Mouse (Mus musculus) stomach, postnatal 0 days (tissue): ENCODE measurements at regions not wholly inside any gene's neighbourhood (a gene's known extent, or its start where the extent isn't known, plus 50 kb on each side); places are given as distances from the start of the nearest gene placed in this dataset.

Experiments
- ATAC-seq: fragments of 200-750 bp; cut with Nextera tagmentation; 2 replicates; pipeline ENCODE4 v1.8.0; 2017; ENCODE audit not compliant: low FRiP score, low TSS enrichment
- DNase-seq: peaks from one replicate; pipeline ENCODE4 v3.0.0-alpha.2; 2016; ENCODE audit warnings: low spot score
- H3K27ac ChIP-seq: fragments of 300-500 bp; sonication (generic); replicated peaks from 2 replicates; pipeline ENCODE4 v1.5.1; 2014; ENCODE audit warnings: mild to moderate bottlenecking, control low read depth
- H3K27me3 ChIP-seq: fragments of 300-500 bp; sonication (generic); 2 replicates; pipeline ENCODE4 v1.6.1; 2014; ENCODE audit warnings: low read length; ENCODE audit not compliant: control insufficient read depth, insufficient read depth
- H3K36me3 ChIP-seq: fragments of 300-500 bp; sonication (generic); 2 replicates; pipeline ENCODE4 v1.6.1; 2014; ENCODE audit warnings: low read length, mixed read lengths; ENCODE audit not compliant: control insufficient read depth, insufficient read depth
- H3K4me1 ChIP-seq: fragments of 300-500 bp; sonication (generic); replicated peaks from 2 replicates; pipeline ENCODE4 v1.6.1; 2014; ENCODE audit warnings: antibody characterized with exemption; ENCODE audit not compliant: control insufficient read depth, insufficient read depth
- H3K4me2 ChIP-seq: fragments of 300-500 bp; sonication (generic); replicated peaks from 2 replicates; pipeline ENCODE4 v1.6.1; 2014; ENCODE audit warnings: low read depth, mild to moderate bottlenecking, control low read depth, moderate library complexity
- H3K4me3 ChIP-seq: fragments of 300-500 bp; sonication (generic); 2 replicates; pipeline ENCODE4 v1.5.1; 2014; ENCODE audit warnings: low read depth, low read length, control low read depth
- H3K9ac ChIP-seq: fragments of 300-500 bp; sonication (generic); 2 replicates; pipeline ENCODE4 v1.6.1; 2014; ENCODE audit warnings: mild to moderate bottlenecking, low read length, control low read depth, mixed read lengths
- H3K9me3 ChIP-seq: fragments of 300-500 bp; sonication (generic); 2 replicates; pipeline ENCODE4 v1.6.1; 2016; ENCODE audit warnings: low read length; ENCODE audit not compliant: control insufficient read depth
- CTCF ChIP-seq: IDR thresholded peaks from 2 replicates; pipeline ENCODE4 v1.5.1; 2016; ENCODE audit warnings: antibody characterized with exemption, low read depth, mild to moderate bottlenecking, moderate library complexity
- EP300 ChIP-seq: optimal IDR thresholded peaks from 2 replicates; pipeline ENCODE3; 2016; ENCODE audit warnings: antibody characterized with exemption
- WGBS: fragments of 180-500 bp; shearing (Covaris S2); extraction: QIAGEN DNeasy Blood & Tissue Kit; methylation state at CpG from one replicate; pipeline ENCODE4 v1.1.7; 2014; 5-methylcytosine and 5-hydroxymethylcytosine counted together

GRCm38 (mm10) chr9:99987376-99987775 lies 111.4 kb upstream of the Sox14 start:
- no peak for TF ChIP-seq EP300
- TF ChIP-seq CTCF, result no peak
- Histone ChIP-seq H3K4me1 (no peaks in the 10 kb centered on the region), H3K27ac (no peak overlapping the region), H3K4me3 (no peak overlapping the region), H3K4me2 (no peak overlapping the region), H3K9me3 (no peaks in the 10 kb centered on the region), H3K36me3 (no peaks in the 10 kb centered on the region), H3K9ac (no peak overlapping the region), H3K27me3 (no peaks in the 10 kb centered on the region)
- no peak for ATAC-seq
- DNase-seq, result no peak
- 0% methylated on average over 1 of the region's 1 CpGs for WGBS

DNA sequence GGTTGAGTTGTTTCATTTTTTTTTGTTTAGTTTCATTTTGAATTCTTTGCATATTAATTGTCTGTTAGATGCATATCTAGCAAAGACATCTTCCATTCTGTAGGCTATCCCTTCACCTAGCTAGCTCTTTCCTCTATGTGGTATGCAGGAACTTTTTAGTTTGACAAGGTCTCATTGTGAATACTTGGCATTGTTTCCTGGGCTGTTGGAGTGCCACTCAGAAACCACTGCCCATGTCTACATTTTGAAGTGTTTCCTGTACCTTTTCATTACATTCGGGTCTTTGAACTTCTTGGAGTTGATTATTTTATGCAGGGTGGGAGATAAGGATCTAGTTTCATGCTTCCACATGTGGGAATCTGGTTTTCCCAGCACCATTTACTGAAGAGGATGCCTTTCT lies 104.8 kb upstream of the Sox14 start:
- no peak overlapping the region for H3K4me3 ChIP-seq
- no peak overlapping the region for H3K9ac ChIP-seq
- DNase-seq (no peak), ATAC-seq (no peak)
- H3K36me3 ChIP-seq, result no peaks in the 10 kb centered on the region
- WGBS, result 60% methylated on average over 1 of the region's 1 CpGs
- TF ChIP-seq EP300 (no peak), CTCF (no peak)
- H3K27me3 ChIP-seq, result no peaks in the 10 kb centered on the region
- no peak overlapping the region for H3K4me2 ChIP-seq
- no peaks in the 10 kb centered on the region for H3K9me3 ChIP-seq
- no peak overlapping the region for H3K27ac ChIP-seq
- H3K4me1 ChIP-seq, result no peaks in the 10 kb centered on the region

DNA sequence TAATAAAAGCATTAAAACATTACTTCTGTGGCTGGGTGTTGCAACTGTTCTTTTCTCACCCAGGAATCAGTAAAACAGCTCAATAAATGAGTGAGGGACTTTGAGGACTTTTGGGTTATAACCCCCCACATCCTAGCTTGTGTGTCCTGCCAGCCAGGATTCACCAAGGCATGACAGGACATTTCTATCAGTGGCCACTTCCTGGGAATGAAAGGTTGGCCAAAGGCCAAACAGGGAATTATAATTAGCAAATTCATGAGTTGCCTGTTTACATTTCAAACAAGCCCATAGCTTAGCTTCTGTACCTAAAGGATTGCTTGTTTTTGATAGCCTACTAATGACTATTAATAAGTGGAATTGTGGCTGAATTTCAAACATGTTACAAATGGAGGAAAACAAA lies 85.6 kb upstream of the Sox14 start:
- DNase-seq, result no peak
- Histone ChIP-seq H3K27me3 (no peaks in the 10 kb centered on the region), H3K9me3 (no peaks in the 10 kb centered on the region), H3K4me1 (no peaks in the 10 kb centered on the region), H3K9ac (no peak overlapping the region), H3K36me3 (no peaks in the 10 kb centered on the region), H3K4me3 (no peak overlapping the region), H3K27ac (no peak overlapping the region), H3K4me2 (no peak overlapping the region)
- TF ChIP-seq EP300 (no peak), CTCF (no peak)
- ATAC-seq, result no peak

- H3K9me3 ChIP-seq, result no peaks in the 10 kb centered on the region
- H3K27ac ChIP-seq, result no peak overlapping the region
- H3K27me3 ChIP-seq, result no peaks in the 10 kb centered on the region
- no peak overlapping the region for H3K4me2 ChIP-seq
- no peak overlapping the region for H3K4me3 ChIP-seq
- no peaks in the 10 kb centered on the region for H3K4me1 ChIP-seq
- ATAC-seq, result no peak
- no peak for DNase-seq
- H3K9ac ChIP-seq, result no peak overlapping the region
- no peak for TF ChIP-seq CTCF
- no peak for TF ChIP-seq EP300
- 79% methylated on average over 10 of the region's 10 CpGs for WGBS
- H3K36me3 ChIP-seq, result no peaks in the 10 kb centered on the region
These were observed 78.8 kb upstream of the Sox14 start for GRCm38 (mm10) chr9:99954720-99955119.

- no peak for TF ChIP-seq CTCF
- H3K4me1 ChIP-seq, result no peaks in the 10 kb centered on the region
- H3K4me3 ChIP-seq, result no peak overlapping the region
- 76% methylated on average over 6 of the region's 6 CpGs for WGBS
- H3K4me2 ChIP-seq, result no peak overlapping the region
- no peak for DNase-seq
- no peak overlapping the region for H3K9ac ChIP-seq
- ATAC-seq, result no peak
- no peaks in the 10 kb centered on the region for H3K36me3 ChIP-seq
- H3K27ac ChIP-seq, result no peak overlapping the region
- no peaks in the 10 kb centered on the region for H3K27me3 ChIP-seq
- H3K9me3 ChIP-seq, result no peaks in the 10 kb centered on the region
These were observed 78.2 kb upstream of the Sox14 start for GRCm38 (mm10) chr9:99954038-99954618.
